Mouse (Mus musculus) erythroblast, embryonic 14.5 days (primary cell): Measurements from ENCODE around the gene Herpud2. TPM values are rescaled to one million over a fixed set of nuclear protein-coding genes. Genes with fewer than 3 reads are reported as not detected.

Source experiments
- H3K27me3 ChIP-seq: 2 replicates; pipeline ENCODE4 v1.6.1; 2012; ENCODE audit warnings: inconsistent platforms; ENCODE audit not compliant: control insufficient read depth
- H3K36me3 ChIP-seq: 2 replicates; pipeline ENCODE4 v1.6.1; 2012; ENCODE audit warnings: mild to moderate bottlenecking, inconsistent platforms; ENCODE audit not compliant: control insufficient read depth
- H3K4me1 ChIP-seq: 2 replicates; pipeline ENCODE4 v1.6.1; 2012; ENCODE audit warnings: inconsistent platforms; ENCODE audit not compliant: control insufficient read depth
- H3K4me3 ChIP-seq: replicated peaks from 2 replicates; pipeline ENCODE3; 2012; ENCODE audit warnings: moderate library complexity, mild to moderate bottlenecking, inconsistent platforms
- H3K9me3 ChIP-seq: 2 replicates; pipeline ENCODE4 v1.6.1; 2012; ENCODE audit warnings: low read length, inconsistent platforms, mixed read lengths; ENCODE audit not compliant: control insufficient read depth
- GATA1 ChIP-seq: IDR thresholded peaks from 2 replicates; pipeline ENCODE4 v1.6.1; 2012; ENCODE audit warnings: low read length, inconsistent platforms, mixed read lengths
- TAL1 ChIP-seq: IDR thresholded peaks from 3 replicates; pipeline ENCODE4 v1.6.1; 2012; ENCODE audit warnings: low read length, inconsistent platforms, mixed read lengths
- polyA plus RNA-seq: library from polyadenylated mRNA; stranded (reverse); fragments of >175 nt; gene quantifications from 2 replicates; pipeline ENCODE4 v1.2.3, GENCODE M21; 2012

Gene Herpud2
- polyA plus RNA-seq, 1 experiment, result 1.8 TPM

DNA sequence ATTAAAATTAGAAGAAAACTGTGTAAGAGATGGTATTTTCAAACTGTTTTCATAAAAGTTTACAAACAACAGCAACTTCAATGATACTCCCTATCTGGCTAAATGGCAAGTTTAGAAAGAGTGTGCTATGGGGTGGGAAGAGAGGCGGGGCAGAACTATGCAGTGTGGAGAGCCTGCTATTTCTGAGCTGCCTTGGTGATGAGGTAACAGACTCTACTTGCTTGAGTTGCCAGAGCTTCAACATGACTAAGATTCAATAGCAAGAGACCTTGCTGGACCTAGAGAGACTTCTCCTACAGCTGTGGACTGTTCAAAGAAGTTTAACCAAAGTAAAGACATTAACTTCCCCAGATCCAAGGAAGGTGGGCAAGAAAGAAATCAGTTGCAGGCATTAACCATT, 24.9 kb upstream of the Herpud2 start:
- no peaks in the 10 kb centered on the region for H3K27me3 ChIP-seq
- peaks cover 7% of the 10 kb centered on the region for H3K4me1 ChIP-seq
- TF ChIP-seq TAL1 (no peak), GATA1 (no peak)

DNA sequence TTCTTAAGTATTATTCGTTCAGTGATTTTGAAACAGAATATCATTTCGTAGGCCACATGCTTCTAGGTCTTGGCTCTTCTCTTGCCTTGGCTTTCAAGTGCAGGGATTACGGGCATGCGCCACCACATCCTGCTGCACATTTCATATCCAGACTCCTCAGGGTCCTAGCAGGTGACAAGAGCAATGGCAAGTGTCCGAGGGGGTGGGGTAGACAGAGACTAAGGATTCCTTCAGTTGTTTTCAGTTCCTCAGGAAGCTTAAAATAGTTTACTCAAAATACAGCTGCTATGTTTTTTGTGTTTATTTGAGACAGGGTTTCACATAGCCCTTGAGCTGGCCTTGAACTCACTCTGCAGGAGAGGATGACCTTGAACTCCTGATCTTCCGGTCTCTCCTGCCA, 24.4 kb upstream of the Herpud2 start:
- no peak overlapping the region for H3K4me3 ChIP-seq
- no peaks in the 10 kb centered on the region for H3K36me3 ChIP-seq
- no peaks in the 10 kb centered on the region for H3K27me3 ChIP-seq
- H3K9me3 ChIP-seq, result no peaks in the 10 kb centered on the region
- TF ChIP-seq GATA1, result no peak
- no peak for TF ChIP-seq TAL1
- peaks cover 7% of the 10 kb centered on the region for H3K4me1 ChIP-seq

More for the DNA sequence above, 24.9 kb upstream of the Herpud2 start:
- H3K4me3 ChIP-seq, result no peak overlapping the region
- no peaks in the 10 kb centered on the region for H3K9me3 ChIP-seq
- no peaks in the 10 kb centered on the region for H3K36me3 ChIP-seq

GRCm38 (mm10) chr9:25175039-25175442, 23.4 kb upstream of the Herpud2 start:
- H3K27me3 ChIP-seq, result no peaks in the 10 kb centered on the region
- H3K4me3 ChIP-seq, result no peak overlapping the region
- no peaks in the 10 kb centered on the region for H3K36me3 ChIP-seq
- TF ChIP-seq TAL1 (no peak), GATA1 (no peak)
- peaks cover 7% of the 10 kb centered on the region for H3K4me1 ChIP-seq
- H3K9me3 ChIP-seq, result no peaks in the 10 kb centered on the region

DNA sequence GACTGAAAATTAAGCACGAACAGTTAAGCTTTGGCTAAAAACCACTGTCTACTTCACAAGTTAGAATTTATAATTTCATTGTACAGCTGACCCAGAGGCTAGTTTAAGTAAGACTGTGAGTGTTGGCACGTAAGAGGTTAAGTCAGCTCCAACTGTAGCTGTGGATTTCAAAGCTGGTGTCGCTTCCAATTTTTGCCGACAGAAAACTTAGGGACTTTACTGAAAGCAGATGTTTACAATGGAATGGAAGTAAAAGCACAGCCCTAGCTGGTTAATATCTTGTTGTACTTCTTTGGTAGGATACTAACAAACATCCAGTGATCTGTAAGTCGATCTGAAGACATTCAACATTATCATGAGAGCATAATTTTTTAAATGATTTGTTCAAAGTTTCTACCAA, 23.0 kb upstream of the Herpud2 start:
- TF ChIP-seq GATA1, result no peak
- TF ChIP-seq TAL1, result no peak
- Histone ChIP-seq H3K4me3 (no peak overlapping the region), H3K27me3 (no peaks in the 10 kb centered on the region), H3K9me3 (no peaks in the 10 kb centered on the region), H3K36me3 (no peaks in the 10 kb centered on the region), H3K4me1 (peaks cover 7% of the 10 kb centered on the region)

DNA sequence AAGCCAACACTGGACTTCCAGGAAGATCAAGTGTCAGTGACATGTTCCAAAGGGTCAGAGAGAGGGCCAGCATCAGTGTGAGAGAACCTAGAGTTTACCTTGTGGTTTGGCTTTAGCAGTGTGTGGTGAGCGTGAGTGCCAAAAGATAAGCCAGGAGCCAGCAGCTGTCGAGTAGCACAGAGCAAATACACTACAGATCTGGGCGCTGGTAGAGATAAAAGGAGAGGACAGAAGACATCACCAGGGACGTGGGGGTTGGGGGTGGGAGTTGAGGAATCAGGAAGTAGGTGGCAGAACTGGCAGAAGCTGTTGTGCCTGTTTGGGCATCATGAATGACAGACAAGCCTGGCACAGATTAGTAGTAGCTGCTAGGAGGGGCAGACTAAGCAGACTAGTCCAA, 21.6 kb upstream of the Herpud2 start:
- no peaks in the 10 kb centered on the region for H3K36me3 ChIP-seq
- H3K27me3 ChIP-seq, result no peaks in the 10 kb centered on the region
- TF ChIP-seq GATA1, result no peak
- TF ChIP-seq TAL1, result no peak
- H3K9me3 ChIP-seq, result no peaks in the 10 kb centered on the region
- H3K4me3 ChIP-seq, result no peak overlapping the region
- H3K4me1 ChIP-seq, result peaks cover 7% of the 10 kb centered on the region

DNA sequence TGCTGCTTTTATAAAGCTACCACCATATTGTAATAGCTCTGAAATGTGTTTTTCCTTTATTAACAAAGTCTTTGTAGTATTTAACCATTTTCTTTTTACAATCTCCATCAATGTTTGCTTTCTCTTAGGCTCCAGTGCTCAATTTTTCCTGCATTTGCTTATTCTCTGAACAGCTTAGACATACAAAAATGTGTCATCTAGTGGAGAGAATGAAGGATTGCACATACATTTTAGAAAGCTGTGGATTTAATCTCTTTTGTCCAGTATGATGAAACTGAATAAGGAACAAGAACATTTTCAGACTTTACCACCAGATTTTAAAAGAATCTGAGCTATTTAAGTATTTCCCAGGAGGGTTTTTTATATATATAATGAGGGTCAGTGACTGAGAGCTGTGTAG, 18.0 kb upstream of the Herpud2 start:
- TF ChIP-seq GATA1 (no peak), TAL1 (no peak)
- no peaks in the 10 kb centered on the region for H3K9me3 ChIP-seq
- H3K36me3 ChIP-seq, result no peaks in the 10 kb centered on the region
- peaks cover 7% of the 10 kb centered on the region for H3K4me1 ChIP-seq
- no peak overlapping the region for H3K4me3 ChIP-seq
- H3K27me3 ChIP-seq, result no peaks in the 10 kb centered on the region

DNA sequence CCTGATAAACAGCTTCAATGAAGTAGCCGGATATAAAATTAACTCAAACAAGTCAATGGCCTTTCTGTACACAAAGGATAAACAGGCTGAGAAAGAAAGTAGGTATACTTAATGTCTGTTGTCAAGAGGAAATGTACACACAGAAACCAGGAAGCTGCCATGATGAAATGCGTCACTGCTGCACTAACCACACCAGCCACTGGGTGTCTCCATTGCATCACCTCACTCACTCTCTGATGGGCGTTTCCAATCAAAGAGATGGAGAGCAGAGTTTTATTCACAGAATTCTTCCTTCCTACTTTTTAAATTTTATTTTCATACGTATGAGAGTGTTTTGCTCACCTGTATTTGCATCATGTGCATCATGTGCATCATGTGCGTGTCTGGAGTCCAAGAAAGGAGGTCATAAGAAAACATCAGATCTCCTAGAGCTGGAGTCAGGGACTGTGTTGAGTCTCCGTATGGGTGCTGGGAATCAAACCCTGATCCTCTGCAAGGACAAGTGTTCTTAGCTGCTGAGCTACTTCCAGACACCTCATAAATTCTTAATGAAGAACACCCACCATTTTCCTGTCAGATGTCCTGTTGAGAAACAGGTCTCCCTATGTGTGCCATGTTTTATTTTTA, 16.0 kb upstream of the Herpud2 start:
- Histone ChIP-seq H3K4me3 (no peak overlapping the region), H3K4me1 (no peaks in the 10 kb centered on the region), H3K9me3 (no peaks in the 10 kb centered on the region), H3K27me3 (no peaks in the 10 kb centered on the region), H3K36me3 (no peaks in the 10 kb centered on the region)
- TF ChIP-seq TAL1 (no peak), GATA1 (no peak)

- H3K4me3 ChIP-seq, result no peak overlapping the region
- no peaks in the 10 kb centered on the region for H3K9me3 ChIP-seq
- TF ChIP-seq GATA1 (no peak), TAL1 (no peak)
- H3K36me3 ChIP-seq, result no peaks in the 10 kb centered on the region
- no peaks in the 10 kb centered on the region for H3K27me3 ChIP-seq
- H3K4me1 ChIP-seq, result peaks cover 5% of the 10 kb centered on the region; the same call in 1 of the 2 replicates
Measured at GRCm38 (mm10) chr9:25158218-25158617, 6.6 kb upstream of the Herpud2 start.

DNA sequence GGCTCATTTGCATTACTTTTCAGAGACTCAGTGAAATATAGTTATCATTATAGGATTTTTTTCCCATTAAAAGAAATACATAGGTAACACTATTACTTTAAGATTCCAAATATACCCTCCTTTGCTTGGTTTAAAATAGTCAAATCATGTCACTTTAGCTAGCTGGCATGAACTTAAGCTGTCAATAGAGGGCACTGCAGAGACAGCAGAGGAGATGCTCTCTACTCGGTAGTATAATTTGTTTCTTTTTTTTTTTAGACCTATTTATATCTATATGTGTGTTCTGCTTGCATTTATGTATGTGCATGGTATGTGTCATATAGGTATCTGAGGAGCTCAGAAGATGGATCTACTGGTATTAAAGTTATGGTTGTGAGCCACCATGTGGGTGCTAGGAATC, 4.8 kb upstream of the Herpud2 start:
- Histone ChIP-seq H3K36me3 (no peaks in the 10 kb centered on the region), H3K27me3 (no peaks in the 10 kb centered on the region), H3K4me3 (no peak overlapping the region), H3K9me3 (no peaks in the 10 kb centered on the region), H3K4me1 (peaks cover 20% of the 10 kb centered on the region)
- TF ChIP-seq TAL1 (no peak), GATA1 (no peak)

DNA sequence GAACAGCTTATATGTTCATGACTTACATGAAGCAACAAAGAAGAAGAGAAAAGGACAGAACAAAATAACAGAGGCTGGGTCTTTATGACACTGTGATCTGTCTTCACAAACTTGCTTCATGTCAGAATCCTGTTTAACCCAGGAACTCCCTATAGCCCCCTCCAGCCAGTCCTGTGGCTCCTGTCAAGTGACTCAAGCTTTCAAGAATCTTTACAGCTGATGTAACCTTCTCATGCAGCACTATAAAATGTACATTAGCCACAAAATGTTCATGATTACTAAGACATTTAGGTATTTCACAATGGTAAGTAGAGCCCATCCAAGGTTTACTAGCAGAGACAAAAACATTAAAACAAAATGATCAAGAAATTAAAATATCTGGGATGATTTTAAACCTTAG, 1.4 kb upstream of the Herpud2 start:
- Histone ChIP-seq H3K9me3 (no peaks in the 10 kb centered on the region), H3K27me3 (no peaks in the 10 kb centered on the region), H3K4me3 (no peak overlapping the region), H3K36me3 (no peaks in the 10 kb centered on the region), H3K4me1 (peaks cover 39% of the 10 kb centered on the region)
- no peak for TF ChIP-seq GATA1
- TF ChIP-seq TAL1, result no peak
